ENCODE assay signal across 8 mouse cellular contexts in genomic region chrX:99567367-99568164, GRCm38 (mm10).
DNase-seq lines count a peak whose midpoint lies in the region; ATAC-seq and TF ChIP-seq lines count a peak whose summit lies in the region.

No protein-coding gene starts in this region.

- 32% methylated on average over 27 of the region's 28 CpGs for WGBS in kidney, postnatal 0 days
- 19% methylated on average over 26 of the region's 28 CpGs for WGBS in embryonic facial prominence, embryonic 11.5 days
- 18% methylated on average over 27 of the region's 28 CpGs for WGBS in intestine, embryonic 14.5 days

- no peaks in the 10 kb centered on the region for H3K36me3 ChIP-seq in kidney, postnatal 0 days (ENCODE audit: insufficient read depth, low read length)
- H3K36me3 ChIP-seq in embryonic facial prominence, embryonic 11.5 days (replicated peaks; ENCODE audit: control insufficient read depth, insufficient read depth, low read depth, low read length), result no peaks in the 10 kb centered on the region
- no peaks in the 10 kb centered on the region for H3K36me3 ChIP-seq in intestine, embryonic 14.5 days (ENCODE audit: control insufficient read depth, insufficient read depth, low read length)

- no peaks in the 10 kb centered on the region for H3K9me3 ChIP-seq in kidney, postnatal 0 days (replicated peaks; ENCODE audit: low read length)
- no peaks in the 10 kb centered on the region for H3K9me3 ChIP-seq in embryonic facial prominence, embryonic 11.5 days (replicated peaks; ENCODE audit: control insufficient read depth, low read length)
- no peaks in the 10 kb centered on the region for H3K9me3 ChIP-seq in intestine, embryonic 14.5 days (ENCODE audit: control insufficient read depth, low read length)

- H3K27ac ChIP-seq in kidney, postnatal 0 days, result no peak overlapping the region
- H3K27ac ChIP-seq in embryonic facial prominence, embryonic 11.5 days (replicated peaks; ENCODE audit: low read depth, low read length), result no peak overlapping the region
- peak overlapping the region; percentile 77 for H3K27ac ChIP-seq in intestine, embryonic 14.5 days (ENCODE audit: low read depth)

- peak; percentile 89; the same call in 1 of the 2 replicates for ATAC-seq in kidney, postnatal 0 days (replicated peaks; ENCODE audit: low FRiP score, low read depth)
- ATAC-seq in embryonic facial prominence, embryonic 11.5 days (replicated peaks; ENCODE audit: insufficient number of reproducible peaks, low FRiP score, low TSS enrichment, low read depth), result peak; percentile 78
- peak; percentile 78 for ATAC-seq in intestine, embryonic 14.5 days (replicated peaks; ENCODE audit: low FRiP score, low TSS enrichment, low read depth)
- no peak for ATAC-seq in CD4-positive, CD25-positive, alpha-beta regulatory T cell, adult 4 months

- H3K27me3 ChIP-seq in kidney, postnatal 0 days (ENCODE audit: insufficient read depth, low read length), result no peaks in the 10 kb centered on the region
- peaks cover 3% of the 10 kb centered on the region; the same call in 1 of the 2 replicates for H3K27me3 ChIP-seq in embryonic facial prominence, embryonic 11.5 days (ENCODE audit: control insufficient read depth, insufficient read depth, low read length)
- peaks cover 16% of the 10 kb centered on the region for H3K27me3 ChIP-seq in intestine, embryonic 14.5 days (replicated peaks; ENCODE audit: control insufficient read depth, insufficient read depth, low read length)

- TF ChIP-seq CTCF in kidney, postnatal 0 days (IDR thresholded peaks at IDR 0.05; ENCODE audit: low read depth), result no peak

- H3K4me1 ChIP-seq in kidney, postnatal 0 days (replicated peaks; ENCODE audit: insufficient read depth, low read length), result no peaks in the 10 kb centered on the region
- H3K4me1 ChIP-seq in embryonic facial prominence, embryonic 11.5 days (ENCODE audit: control insufficient read depth, insufficient read depth, low read length), result no peaks in the 10 kb centered on the region
- no peaks in the 10 kb centered on the region; the same call in 1 of the 2 replicates for H3K4me1 ChIP-seq in intestine, embryonic 14.5 days (replicated peaks; ENCODE audit: control insufficient read depth, insufficient read depth, low read length)

- peak overlapping the region; percentile 32 for H3K4me2 ChIP-seq in kidney, postnatal 0 days (ENCODE audit: low read length)
- H3K4me2 ChIP-seq in embryonic facial prominence, embryonic 11.5 days (ENCODE audit: low read depth, low read length), result peak overlapping the region; percentile 23
- H3K4me2 ChIP-seq in intestine, embryonic 14.5 days (ENCODE audit: low read length), result peak overlapping the region; percentile 33

- peak; percentile 77 for DNase-seq in kidney, postnatal 0 days (ENCODE audit: low spot score)
- DNase-seq in kidney, postnatal 36 days, result no peak
- DNase-seq in embryonic facial prominence, embryonic 11.5 days (ENCODE audit: low spot score), result peak; percentile 68
- peak; percentile 58 for DNase-seq in intestine, embryonic 14.5 days (ENCODE audit: low spot score)
- DNase-seq in neural tube, embryonic 10.5 days (ENCODE audit: extremely low spot score, low spot score), result peak; percentile 50
- DNase-seq in layer of hippocampus, adult 18-20 months (ENCODE audit: low spot score in 2 of 2), result no peak
- DNase-seq in thymus, postnatal 36 days, result no peak

- H3K4me3 ChIP-seq in kidney, postnatal 0 days (replicated peaks; ENCODE audit: low read depth, low read length), result no peak overlapping the region
- no peak overlapping the region for H3K4me3 ChIP-seq in embryonic facial prominence, embryonic 11.5 days (ENCODE audit: low read depth, low read length)
- H3K4me3 ChIP-seq in intestine, embryonic 14.5 days (ENCODE audit: low read depth, low read length), result no peak overlapping the region

- 0 out of 2 replicates have a peak overlapping the region, but pooled peaks have one; percentile 18 for H3K9ac ChIP-seq in kidney, postnatal 0 days (ENCODE audit: low read depth, low read length)
- peak overlapping the region; percentile 35 for H3K9ac ChIP-seq in embryonic facial prominence, embryonic 11.5 days (replicated peaks; ENCODE audit: low read length)
- H3K9ac ChIP-seq in intestine, embryonic 14.5 days (ENCODE audit: low read length), result no peak overlapping the region

Comparison
In these comparisons a context has a peak if more than half of its experiments do, and no peak if none do; other contexts are left out.
1. DNase-seq: peak in kidney, postnatal 0 days (single experiment), embryonic facial prominence, embryonic 11.5 days (single experiment), intestine, embryonic 14.5 days (single experiment) and neural tube, embryonic 10.5 days (single experiment); none in kidney, postnatal 36 days (0 of 2), layer of hippocampus, adult 18-20 months (0 of 2) and thymus, postnatal 36 days (0 of 2).
2. Peak in every context shown above with its lines, with median percentiles within 50 percentile points of each other: H3K4me2 ChIP-seq.